Mouse (Mus musculus) stomach, postnatal 0 days (tissue): Measurements from ENCODE around the gene Rsph14. TPM values are rescaled to one million over a fixed set of nuclear protein-coding genes. Genes with fewer than 3 reads are reported as not detected.

Source experiments
- ATAC-seq: fragments of 200-750 bp; cut with Nextera tagmentation; 2 replicates; pipeline ENCODE4 v1.8.0; 2017; ENCODE audit not compliant: low FRiP score, low TSS enrichment
- DNase-seq: peaks from one replicate; pipeline ENCODE4 v3.0.0-alpha.2; 2016; ENCODE audit warnings: low spot score
- H3K27ac ChIP-seq: fragments of 300-500 bp; sonication (generic); replicated peaks from 2 replicates; pipeline ENCODE4 v1.5.1; 2014; ENCODE audit warnings: mild to moderate bottlenecking, control low read depth
- H3K27me3 ChIP-seq: fragments of 300-500 bp; sonication (generic); 2 replicates; pipeline ENCODE4 v1.6.1; 2014; ENCODE audit warnings: low read length; ENCODE audit not compliant: control insufficient read depth, insufficient read depth
- H3K36me3 ChIP-seq: fragments of 300-500 bp; sonication (generic); 2 replicates; pipeline ENCODE4 v1.6.1; 2014; ENCODE audit warnings: low read length, mixed read lengths; ENCODE audit not compliant: control insufficient read depth, insufficient read depth
- H3K4me1 ChIP-seq: fragments of 300-500 bp; sonication (generic); replicated peaks from 2 replicates; pipeline ENCODE4 v1.6.1; 2014; ENCODE audit warnings: antibody characterized with exemption; ENCODE audit not compliant: control insufficient read depth, insufficient read depth
- H3K4me2 ChIP-seq: fragments of 300-500 bp; sonication (generic); replicated peaks from 2 replicates; pipeline ENCODE4 v1.6.1; 2014; ENCODE audit warnings: low read depth, mild to moderate bottlenecking, control low read depth, moderate library complexity
- H3K4me3 ChIP-seq: fragments of 300-500 bp; sonication (generic); 2 replicates; pipeline ENCODE4 v1.5.1; 2014; ENCODE audit warnings: low read depth, low read length, control low read depth
- H3K9ac ChIP-seq: fragments of 300-500 bp; sonication (generic); 2 replicates; pipeline ENCODE4 v1.6.1; 2014; ENCODE audit warnings: mild to moderate bottlenecking, low read length, control low read depth, mixed read lengths
- H3K9me3 ChIP-seq: fragments of 300-500 bp; sonication (generic); 2 replicates; pipeline ENCODE4 v1.6.1; 2016; ENCODE audit warnings: low read length; ENCODE audit not compliant: control insufficient read depth
- CTCF ChIP-seq: IDR thresholded peaks from 2 replicates; pipeline ENCODE4 v1.5.1; 2016; ENCODE audit warnings: antibody characterized with exemption, low read depth, mild to moderate bottlenecking, moderate library complexity
- EP300 ChIP-seq: optimal IDR thresholded peaks from 2 replicates; pipeline ENCODE3; 2016; ENCODE audit warnings: antibody characterized with exemption
- WGBS: fragments of 180-500 bp; shearing (Covaris S2); extraction: QIAGEN DNeasy Blood & Tissue Kit; methylation state at CpG from one replicate; pipeline ENCODE4 v1.1.7; 2014; 5-methylcytosine and 5-hydroxymethylcytosine counted together
- polyA plus RNA-seq: library from polyadenylated mRNA; unstranded; fragments of >200 nt; fragmentation: Nextera tagmentation; extraction: Ambion mirVana; gene quantifications from 2 replicates; pipeline ENCODE4 v1.2.1, GENCODE M21; 2015

The Rsph14 gene
- polyA plus RNA-seq, 1 experiment from 2014 or later = not detected

GRCm38 (mm10) chr10:74908431-74908830, 124.0 kb downstream of the Rsph14 start:
- no peak for TF ChIP-seq CTCF
- TF ChIP-seq EP300 = no peak
- no peaks in the 10 kb centered on the region for H3K36me3 ChIP-seq
- no peaks in the 10 kb centered on the region for H3K4me1 ChIP-seq
- no peak overlapping the region for H3K4me2 ChIP-seq
- DNase-seq = no peak
- no peaks in the 10 kb centered on the region for H3K27me3 ChIP-seq
- 68% methylated on average over 2 of the region's 2 CpGs for WGBS
- no peak overlapping the region for H3K27ac ChIP-seq
- H3K9me3 ChIP-seq = no peaks in the 10 kb centered on the region
- ATAC-seq = no peak
- no peak overlapping the region for H3K9ac ChIP-seq
- H3K4me3 ChIP-seq = no peak overlapping the region

Other genes starting within 250 kb of the Rsph14 start
- gene Gnaz, start 65.4 kb downstream of the Rsph14 start, polyA plus RNA-seq = 3.4 and 3.9 TPM in 2 replicates
- 1.9 and 2.0 TPM in 2 replicates for gene Rab36, start 4.5 kb upstream of the Rsph14 start, polyA plus RNA-seq
- gene Bcr, start 28.0 kb upstream of the Rsph14 start, polyA plus RNA-seq = 4.5 and 4.7 TPM in 2 replicates
- 9.2 and 9.4 TPM in 2 replicates for gene Specc1l, start 179.5 kb upstream of the Rsph14 start, polyA plus RNA-seq